Mouse (Mus musculus) kidney, adult 2 months (tissue): ENCODE measurements around the gene Akap5.

Experiments
- CTCF ChIP-seq: fragments of 200-500 bp; conservative IDR thresholded peaks from 2 replicates; pipeline ENCODE4 v1.5.1; 2011; ENCODE audit warnings: low read depth, mild to moderate bottlenecking, control low read depth, low read length, moderate library complexity, mixed read lengths; ENCODE audit not compliant: insufficient read depth, insufficient read length
- POLR2A ChIP-seq: fragments of 200-500 bp; IDR thresholded peaks from one replicate; pipeline ENCODE4 v1.6.1; 2011; ENCODE audit warnings: low read depth, low read length, control low read depth

GRCm38 (mm10) chr12:76345759-76346455, 21.2 kb downstream of the Akap5 start:
- TF ChIP-seq POLR2A (no peak), CTCF (peak; percentile 55)
